Mouse (Mus musculus): ENCODE data around the gene Nlrp6.

DNA sequence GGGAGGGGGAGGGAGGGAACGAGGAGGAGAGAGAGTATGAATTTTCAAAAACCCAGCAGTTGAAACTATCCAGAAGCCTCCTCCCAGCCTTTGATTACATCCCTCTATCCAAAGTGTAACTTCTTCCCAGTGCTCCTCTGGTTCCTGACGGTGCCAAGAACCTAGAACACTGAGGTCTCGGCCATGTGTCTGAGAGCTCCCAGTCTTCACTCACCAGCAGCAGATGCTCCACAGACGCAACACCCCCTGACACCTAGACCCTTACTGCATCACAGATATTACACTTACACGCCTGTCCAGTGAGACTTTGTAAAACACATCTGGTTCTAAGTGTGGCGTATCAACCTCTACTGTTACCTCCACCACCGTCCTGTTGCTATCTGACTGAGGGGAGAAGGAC lies 31.7 kb downstream of the Nlrp6 start:
- no peak for TF ChIP-seq CTCF (IDR thresholded peaks at IDR 0.05; ENCODE audit: control insufficient read depth, insufficient read depth, insufficient replicate concordance, low read depth, low read length)
- TF ChIP-seq POLR2A (IDR thresholded peaks at IDR 0.05; ENCODE audit: control insufficient read depth, low read depth, low read length), result no peak

Data from testis, adult 2 months (tissue).